Mouse (Mus musculus) ovary, postnatal 10 days (tissue): Measurements from ENCODE around the gene Pde4b.

Source experiments
- DNase-seq: peaks from one replicate; pipeline ENCODE4 v3.0.0; 2022; ENCODE audit warnings: low spot score

Gene Pde4b

GRCm38 (mm10) chr4:102507753-102508152 is 420.4 kb downstream of the Pde4b start:
- no peak for DNase-seq

- no peak for DNase-seq
Measured at GRCm38 (mm10) chr4:102510061-102510460, 422.7 kb downstream of the Pde4b start.

GRCm38 (mm10) chr4:102510939-102511391 is 423.6 kb downstream of the Pde4b start:
- peak; percentile 26 for DNase-seq

- no peak for DNase-seq
Measured at GRCm38 (mm10) chr4:102511511-102511910, 424.2 kb downstream of the Pde4b start.

- DNase-seq, result no peak
Measured at GRCm38 (mm10) chr4:102512940-102513339, 425.6 kb downstream of the Pde4b start.

GRCm38 (mm10) chr4:102513514-102513913 is 426.2 kb downstream of the Pde4b start:
- DNase-seq, result no peak

- DNase-seq, result no peak
Measured at GRCm38 (mm10) chr4:102514972-102515835, 427.9 kb downstream of the Pde4b start.

- DNase-seq, result no peak
Measured at GRCm38 (mm10) chr4:102516395-102516794, 429.1 kb downstream of the Pde4b start.

GRCm38 (mm10) chr4:102516982-102517630 is 429.8 kb downstream of the Pde4b start:
- DNase-seq, result no peak

GRCm38 (mm10) chr4:102517653-102518052 is 430.3 kb downstream of the Pde4b start:
- DNase-seq, result no peak

GRCm38 (mm10) chr4:102518341-102518740 is 431.0 kb downstream of the Pde4b start:
- no peak for DNase-seq

GRCm38 (mm10) chr4:102520669-102521261 is 433.4 kb downstream of the Pde4b start:
- DNase-seq, result no peak

GRCm38 (mm10) chr4:102521434-102521833 is 434.1 kb downstream of the Pde4b start:
- no peak for DNase-seq

- DNase-seq, result no peak
Measured at GRCm38 (mm10) chr4:102527361-102527760, 440.0 kb downstream of the Pde4b start.

GRCm38 (mm10) chr4:102530797-102531196 is 443.5 kb downstream of the Pde4b start:
- no peak for DNase-seq

GRCm38 (mm10) chr4:102531729-102532128 is 444.4 kb downstream of the Pde4b start:
- no peak for DNase-seq

GRCm38 (mm10) chr4:102533183-102534048 is 446.1 kb downstream of the Pde4b start:
- DNase-seq, result no peak

GRCm38 (mm10) chr4:102534049-102534730 is 446.8 kb downstream of the Pde4b start:
- DNase-seq, result no peak

GRCm38 (mm10) chr4:102535886-102536285 is 448.5 kb downstream of the Pde4b start:
- DNase-seq, result no peak

GRCm38 (mm10) chr4:102538266-102538665 is 450.9 kb downstream of the Pde4b start:
- no peak for DNase-seq

- no peak for DNase-seq
Measured at GRCm38 (mm10) chr4:102538793-102539192, 451.4 kb downstream of the Pde4b start.
